Mouse (Mus musculus) intestine, embryonic 15.5 days (tissue): ENCODE measurements around the gene Ttbk1. TPM values are rescaled to one million over a fixed set of nuclear protein-coding genes. Genes with fewer than 3 reads are reported as not detected.

Experiments
- polyA plus RNA-seq: library from polyadenylated mRNA; unstranded; fragments of >200 nt; fragmentation: Nextera tagmentation; extraction: Ambion mirVana; gene quantifications from 2 replicates; pipeline ENCODE4 v1.2.1, GENCODE M21; 2015

Gene Ttbk1
- polyA plus RNA-seq, 1 experiment from 2014 or later: 0.26 TPM

Other genes starting within 250 kb of the Ttbk1 start
- gene Polr1c, start 239.6 kb downstream of the Ttbk1 start, polyA plus RNA-seq: 75.3 and 75.8 TPM in 2 replicates
- gene Yipf3, start 239.6 kb downstream of the Ttbk1 start, polyA plus RNA-seq: 86.8 and 111 TPM in 2 replicates
- 0.46 and 0.69 TPM in 2 replicates for gene Lrrc73, start 234.1 kb downstream of the Ttbk1 start, polyA plus RNA-seq
- gene Tjap1, start 204.6 kb downstream of the Ttbk1 start, polyA plus RNA-seq: 28.6 and 29.6 TPM in 2 replicates
- 0.64 and 0.77 TPM in 2 replicates for gene Dlk2, start 190.3 kb downstream of the Ttbk1 start, polyA plus RNA-seq
- gene Abcc10, start 159.3 kb downstream of the Ttbk1 start, polyA plus RNA-seq: 6.3 and 7.4 TPM in 2 replicates
- gene Zfp318, start 103.9 kb downstream of the Ttbk1 start, polyA plus RNA-seq: 6.6 and 7.1 TPM in 2 replicates
- 0.92 TPM in 1 of 2 replicates, not detected in the other for gene Crip3, start 58.7 kb downstream of the Ttbk1 start, polyA plus RNA-seq
- not detected in 2 replicates for gene Slc22a7, start 49.2 kb downstream of the Ttbk1 start, polyA plus RNA-seq
- 48.7 and 48.9 TPM in 2 replicates for gene Dnph1, start 9.0 kb upstream of the Ttbk1 start, polyA plus RNA-seq
- 2.8 and 3.4 TPM in 2 replicates for gene Cul9, start 58.7 kb upstream of the Ttbk1 start, polyA plus RNA-seq
- 7.6 and 8.9 TPM in 2 replicates for gene Srf, start 68.5 kb upstream of the Ttbk1 start, polyA plus RNA-seq
- gene Ptk7, start 141.8 kb upstream of the Ttbk1 start, polyA plus RNA-seq: 61.8 and 66.2 TPM in 2 replicates
- gene Klc4, start 158.3 kb upstream of the Ttbk1 start, polyA plus RNA-seq: 64.6 and 73.2 TPM in 2 replicates
- 148 and 156 TPM in 2 replicates for gene Mrpl2, start 158.6 kb upstream of the Ttbk1 start, polyA plus RNA-seq
- 41.1 and 45.7 TPM in 2 replicates for gene Cul7, start 162.7 kb upstream of the Ttbk1 start, polyA plus RNA-seq
- 56.4 and 58.4 TPM in 2 replicates for gene Rrp36, start 186.7 kb upstream of the Ttbk1 start, polyA plus RNA-seq
- gene Mea1, start 191.1 kb upstream of the Ttbk1 start, polyA plus RNA-seq: 133 and 151 TPM in 2 replicates
- gene Klhdc3, start 193.2 kb upstream of the Ttbk1 start, polyA plus RNA-seq: 104 and 107 TPM in 2 replicates
- 71.8 and 79.9 TPM in 2 replicates for gene Ppp2r5d, start 217.4 kb upstream of the Ttbk1 start, polyA plus RNA-seq
- 22.6 and 24.8 TPM in 2 replicates for gene Pex6, start 223.8 kb upstream of the Ttbk1 start, polyA plus RNA-seq
- gene Gnmt, start 241.5 kb upstream of the Ttbk1 start, polyA plus RNA-seq: 3.2 and 9.0 TPM in 2 replicates